Mouse (Mus musculus): ENCODE data around the gene Slc10a7. TPM values are rescaled to one million over a fixed set of nuclear protein-coding genes. Genes with fewer than 3 reads are reported as not detected.

Slc10a7 gene
- polyA plus RNA-seq, 1 experiment from 2014 or later: 10.8 TPM

DNA sequence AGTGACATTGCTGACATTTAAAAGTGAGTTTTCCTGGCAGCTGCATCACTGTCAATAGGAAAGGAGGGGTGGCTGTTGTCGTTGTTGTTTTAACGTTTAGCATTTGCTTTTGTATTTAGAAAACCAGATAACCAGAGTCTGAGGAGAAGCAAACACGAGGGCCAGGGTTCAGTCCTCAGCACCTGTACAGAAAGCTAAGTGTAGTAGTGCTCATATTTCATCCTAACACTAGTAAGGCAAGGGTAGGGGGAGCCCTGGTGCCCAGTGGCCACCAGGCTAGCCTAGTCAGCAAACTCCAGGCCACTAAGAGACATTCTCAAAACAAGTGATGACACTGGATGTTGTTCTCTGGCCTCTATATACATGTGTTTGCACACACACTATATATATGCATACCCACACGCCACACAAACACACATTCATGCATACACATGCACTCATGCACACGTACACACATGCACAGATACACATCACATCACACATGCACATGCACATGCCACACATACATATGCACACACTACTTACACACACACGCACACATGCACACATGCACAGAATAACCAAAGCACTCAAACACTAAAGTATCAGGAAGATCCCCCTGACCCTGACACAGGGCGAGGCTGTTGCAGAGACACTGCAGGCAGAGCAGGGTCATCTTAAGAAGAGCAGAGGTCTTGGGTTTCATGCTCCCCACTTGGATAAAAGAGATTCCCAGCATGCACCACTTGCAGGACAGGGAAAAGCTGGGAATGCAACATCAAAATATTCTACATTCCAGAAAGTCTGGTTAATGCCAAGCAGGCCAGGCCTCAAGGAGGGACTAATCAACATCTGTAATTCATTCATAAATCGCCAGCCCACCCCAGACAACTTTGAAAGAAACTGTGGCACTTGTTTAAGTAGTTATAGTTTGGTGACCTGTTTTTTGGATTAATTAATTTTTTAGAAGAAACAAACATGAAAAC, 241.0 kb downstream of the Slc10a7 start:
- Histone ChIP-seq H3K4me3 (no peak overlapping the region), H3K9me3 (no peaks in the 10 kb centered on the region), H3K27me3 (no peaks in the 10 kb centered on the region), H3K27ac (replicated peaks) (no peak overlapping the region), H3K4me2 (no peak overlapping the region), H3K4me1 (replicated peaks) (no peaks in the 10 kb centered on the region), H3K36me3 (no peaks in the 10 kb centered on the region), H3K9ac (no peak overlapping the region)
- ATAC-seq (ENCODE audit: low read depth): no peak
- WGBS: 88% methylated on average over 8 of the region's 8 CpGs

DNA sequence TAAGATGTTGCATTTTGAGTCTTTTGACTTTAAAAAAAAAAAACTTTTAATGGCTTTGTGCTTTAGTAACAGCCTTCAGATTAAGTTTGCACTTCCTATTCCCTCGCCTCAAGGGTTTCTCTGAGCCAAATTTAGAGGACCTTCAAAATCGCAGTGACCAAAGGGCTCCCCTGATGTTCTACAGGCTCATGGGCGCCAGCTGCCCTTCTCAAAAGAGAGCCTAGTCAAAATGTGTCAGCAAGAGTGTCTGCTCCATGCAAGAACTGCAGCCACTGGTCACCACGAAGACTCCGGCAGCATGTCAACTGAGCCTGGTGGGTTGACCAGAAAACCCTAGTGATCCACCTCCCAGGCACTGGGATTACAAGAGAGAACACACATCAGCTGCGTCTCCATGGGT, 242.0 kb downstream of the Slc10a7 start:
- WGBS: 92% methylated on average over 6 of the region's 6 CpGs
- Histone ChIP-seq H3K4me2 (no peak overlapping the region), H3K9ac (no peak overlapping the region), H3K27me3 (no peaks in the 10 kb centered on the region), H3K36me3 (no peaks in the 10 kb centered on the region), H3K9me3 (no peaks in the 10 kb centered on the region), H3K27ac (replicated peaks) (no peak overlapping the region), H3K4me3 (no peak overlapping the region), H3K4me1 (replicated peaks) (no peaks in the 10 kb centered on the region)
- ATAC-seq (ENCODE audit: low read depth): no peak

DNA sequence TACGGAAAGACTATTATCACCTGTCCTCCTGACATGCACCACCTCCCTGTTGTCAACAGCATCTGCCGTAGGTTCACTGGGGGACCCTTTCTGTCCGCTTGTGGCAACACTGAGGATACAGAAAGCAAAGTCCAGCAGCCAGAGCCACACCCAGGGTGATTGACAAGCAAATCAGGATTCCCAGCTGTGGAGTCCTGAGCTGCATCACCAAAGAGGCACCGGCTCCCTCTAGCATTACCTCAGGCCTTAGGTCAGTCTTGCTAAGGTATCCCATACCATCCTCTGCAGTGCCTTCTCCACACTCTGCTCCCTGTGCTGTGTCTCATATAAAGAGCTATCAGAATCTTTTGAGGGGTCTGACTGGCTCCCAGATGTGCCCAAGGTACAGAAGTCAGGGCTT, 245.8 kb downstream of the Slc10a7 start:
- WGBS: 77% methylated on average over 4 of the region's 4 CpGs

DNA sequence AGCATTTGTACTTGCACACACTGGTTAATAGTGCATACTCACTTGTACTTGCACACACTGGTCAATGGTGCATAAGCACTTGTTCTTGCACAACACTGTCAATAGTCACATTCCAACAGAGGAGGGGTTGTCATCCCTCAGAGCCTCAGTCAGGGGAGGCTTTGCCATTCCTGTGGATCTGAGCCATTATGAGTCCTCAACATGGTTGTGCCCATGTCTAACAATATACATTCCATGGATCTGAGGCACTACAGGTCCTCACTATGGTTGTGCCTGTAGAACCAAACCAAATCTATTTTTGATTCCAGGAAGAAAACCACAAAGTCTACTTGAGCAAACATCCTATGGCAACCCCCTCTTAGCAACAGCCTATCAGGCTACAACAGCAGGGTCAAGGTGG, 250.0 kb downstream of the Slc10a7 start:
- no peaks in the 10 kb centered on the region for H3K27me3 ChIP-seq
- H3K27ac ChIP-seq (replicated peaks): no peak overlapping the region
- H3K4me3 ChIP-seq: no peak overlapping the region
- H3K4me1 ChIP-seq (replicated peaks): no peaks in the 10 kb centered on the region
- H3K36me3 ChIP-seq: no peaks in the 10 kb centered on the region
- H3K9ac ChIP-seq: no peak overlapping the region
- no peaks in the 10 kb centered on the region for H3K9me3 ChIP-seq
- H3K4me2 ChIP-seq: no peak overlapping the region
- no peak for ATAC-seq (ENCODE audit: low read depth)

More for the DNA sequence above, 245.8 kb downstream of the Slc10a7 start:
- no peaks in the 10 kb centered on the region for H3K27me3 ChIP-seq
- no peaks in the 10 kb centered on the region for H3K36me3 ChIP-seq
- no peak overlapping the region for H3K9ac ChIP-seq
- H3K4me3 ChIP-seq: no peak overlapping the region
- H3K4me2 ChIP-seq: no peak overlapping the region
- H3K4me1 ChIP-seq (replicated peaks): no peaks in the 10 kb centered on the region
- no peak overlapping the region for H3K27ac ChIP-seq (replicated peaks)
- H3K9me3 ChIP-seq: no peaks in the 10 kb centered on the region
- ATAC-seq (ENCODE audit: low read depth): no peak

DNA sequence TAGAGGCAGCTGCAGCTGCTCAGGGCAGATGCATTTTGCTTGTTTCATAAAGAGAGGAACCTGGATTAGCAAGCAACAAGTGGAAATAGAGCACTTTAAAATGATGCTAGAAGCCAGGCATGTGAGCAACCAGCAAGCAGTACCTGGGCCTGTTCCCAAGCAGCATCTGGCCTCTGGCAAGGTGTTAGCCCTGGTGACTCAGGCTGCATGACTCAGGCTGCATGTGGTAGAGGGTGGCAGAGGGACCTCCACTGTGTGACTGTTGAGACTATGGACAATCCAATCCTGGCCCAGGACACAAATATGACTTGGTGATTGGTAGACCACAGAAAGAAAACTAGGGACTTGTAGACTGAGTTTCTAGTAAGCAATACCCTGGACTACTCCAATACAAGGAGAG, 255.8 kb downstream of the Slc10a7 start:
- ATAC-seq (ENCODE audit: low read depth): no peak

DNA sequence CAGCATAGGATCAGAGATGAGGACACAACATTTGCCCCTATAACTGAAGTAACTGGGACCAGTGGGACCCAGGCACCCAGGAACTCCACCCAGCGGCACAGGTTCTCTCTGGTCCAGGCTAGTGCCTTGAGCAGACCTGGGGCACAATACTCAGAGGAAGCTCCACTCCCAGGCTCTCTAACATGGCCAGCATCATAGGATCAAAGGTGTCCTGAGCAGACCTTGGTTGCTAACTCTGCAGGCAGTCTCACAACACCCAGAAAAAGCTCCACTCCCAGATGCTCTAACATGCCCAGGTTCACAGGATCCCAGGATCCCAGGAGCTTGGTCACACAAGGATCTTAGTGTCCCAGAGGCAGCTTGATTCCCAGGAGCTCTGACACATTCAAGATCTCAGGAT, 256.4 kb downstream of the Slc10a7 start:
- ATAC-seq (ENCODE audit: low read depth): no peak
- H3K4me3 ChIP-seq: no peak overlapping the region
- no peak overlapping the region for H3K9ac ChIP-seq
- H3K4me2 ChIP-seq: no peak overlapping the region
- H3K36me3 ChIP-seq: no peaks in the 10 kb centered on the region
- H3K27ac ChIP-seq (replicated peaks): no peak overlapping the region
- 85% methylated on average over 1 of the region's 1 CpGs for WGBS
- H3K9me3 ChIP-seq: no peaks in the 10 kb centered on the region
- H3K27me3 ChIP-seq: no peaks in the 10 kb centered on the region
- H3K4me1 ChIP-seq (replicated peaks): no peaks in the 10 kb centered on the region

More for the DNA sequence above, 255.8 kb downstream of the Slc10a7 start:
- H3K4me1 ChIP-seq (replicated peaks): no peaks in the 10 kb centered on the region
- no peaks in the 10 kb centered on the region for H3K36me3 ChIP-seq
- H3K9ac ChIP-seq: no peak overlapping the region
- H3K27ac ChIP-seq (replicated peaks): no peak overlapping the region
- H3K9me3 ChIP-seq: no peaks in the 10 kb centered on the region
- no peak overlapping the region for H3K4me2 ChIP-seq
- no peak overlapping the region for H3K4me3 ChIP-seq
- no peaks in the 10 kb centered on the region for H3K27me3 ChIP-seq

DNA sequence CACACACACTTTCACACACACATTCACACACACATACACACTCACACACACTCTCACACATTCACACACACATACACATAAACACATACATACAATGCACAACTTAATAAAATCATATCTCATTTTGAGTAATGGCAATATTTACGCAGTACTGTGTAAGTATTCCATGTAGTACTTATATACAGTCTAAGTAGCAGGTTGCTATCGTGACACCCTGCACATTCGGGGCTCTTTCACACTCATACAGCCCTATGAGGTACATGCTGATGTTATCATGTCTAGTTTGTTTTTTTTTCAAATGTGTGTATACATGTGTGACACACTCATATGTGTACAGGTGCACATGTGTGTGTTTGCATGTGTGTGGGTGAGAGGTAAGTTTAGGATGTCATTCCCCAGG, 261.4 kb downstream of the Slc10a7 start:
- H3K27me3 ChIP-seq: no peaks in the 10 kb centered on the region
- WGBS: 95% methylated on average over 3 of the region's 3 CpGs

DNA sequence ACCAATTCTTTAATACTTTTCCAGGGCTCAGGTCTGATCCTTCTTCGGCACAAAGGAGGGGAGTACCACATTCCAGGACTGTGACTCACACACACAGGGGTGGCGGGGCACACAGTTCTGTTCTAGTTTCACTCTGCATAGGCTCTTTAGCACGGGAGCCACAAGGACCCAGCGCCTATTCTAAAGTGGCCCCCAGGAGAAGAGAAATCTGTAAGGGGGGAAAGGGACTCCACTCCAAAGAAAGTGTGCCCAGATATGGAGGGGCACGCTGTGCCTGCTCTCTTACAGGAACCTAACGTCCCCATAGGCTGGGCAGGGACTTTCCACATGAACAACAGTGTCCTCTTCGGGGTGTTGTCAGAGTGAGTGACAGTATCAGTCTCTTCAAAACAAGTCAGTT, 262.1 kb downstream of the Slc10a7 start:
- no peak for ATAC-seq (ENCODE audit: low read depth)
- 81% methylated on average over 7 of the region's 7 CpGs for WGBS
- H3K4me3 ChIP-seq: no peak overlapping the region
- no peaks in the 10 kb centered on the region for H3K27me3 ChIP-seq
- no peaks in the 10 kb centered on the region for H3K4me1 ChIP-seq (replicated peaks)
- H3K9me3 ChIP-seq: no peaks in the 10 kb centered on the region
- no peaks in the 10 kb centered on the region for H3K36me3 ChIP-seq
- H3K4me2 ChIP-seq: no peak overlapping the region
- no peak overlapping the region for H3K9ac ChIP-seq
- H3K27ac ChIP-seq (replicated peaks): no peak overlapping the region

More for the DNA sequence above, 261.4 kb downstream of the Slc10a7 start:
- no peak overlapping the region for H3K4me2 ChIP-seq
- H3K4me1 ChIP-seq (replicated peaks): no peaks in the 10 kb centered on the region
- H3K36me3 ChIP-seq: no peaks in the 10 kb centered on the region
- no peak overlapping the region for H3K9ac ChIP-seq
- H3K9me3 ChIP-seq: no peaks in the 10 kb centered on the region
- no peak overlapping the region for H3K4me3 ChIP-seq
- H3K27ac ChIP-seq (replicated peaks): no peak overlapping the region
- no peak for ATAC-seq (ENCODE audit: low read depth)

DNA sequence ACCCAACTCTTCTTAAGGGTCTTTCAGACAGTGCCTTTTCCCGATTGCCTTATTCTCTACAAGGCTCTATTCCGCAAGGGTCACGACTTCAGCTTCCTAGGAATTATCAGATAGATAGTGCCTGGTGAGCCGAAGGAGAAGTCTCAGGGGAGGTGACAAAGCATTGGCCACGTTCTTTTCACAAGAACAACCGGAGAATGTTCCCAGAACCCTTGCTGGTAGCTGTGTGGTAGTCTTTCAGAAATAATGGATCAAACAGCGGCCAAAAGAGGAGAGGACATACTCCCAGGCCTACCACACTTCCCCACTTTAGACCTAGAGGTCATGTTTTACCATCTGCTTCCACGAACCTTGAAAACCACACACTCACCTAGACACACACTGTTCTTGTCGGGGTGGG, 267.7 kb downstream of the Slc10a7 start:
- WGBS: 91% methylated on average over 9 of the region's 9 CpGs
- no peaks in the 10 kb centered on the region for H3K9me3 ChIP-seq
- H3K4me1 ChIP-seq (replicated peaks): no peaks in the 10 kb centered on the region
- no peak overlapping the region for H3K4me3 ChIP-seq
- no peak overlapping the region for H3K4me2 ChIP-seq
- no peaks in the 10 kb centered on the region for H3K36me3 ChIP-seq
- no peak overlapping the region for H3K27ac ChIP-seq (replicated peaks)
- H3K9ac ChIP-seq: no peak overlapping the region
- H3K27me3 ChIP-seq: no peaks in the 10 kb centered on the region
- ATAC-seq (ENCODE audit: low read depth): no peak

Other genes starting within 250 kb of the Slc10a7 start
- 5.1 and 6.8 TPM in 2 replicates for gene Pou4f2, start 72.7 kb upstream of the Slc10a7 start, polyA plus RNA-seq (2015; fragmentation: Nextera tagmentation; extraction: Ambion mirVana)
- 198 and 234 TPM in 2 replicates for gene Rbmxl1, start 448 bp upstream of the Slc10a7 start, polyA plus RNA-seq (2015; fragmentation: Nextera tagmentation; extraction: Ambion mirVana)

All from neural tube, embryonic 13.5 days (tissue).